ENCODE assay signal across 8 mouse cellular contexts in the genomic region with DNA sequence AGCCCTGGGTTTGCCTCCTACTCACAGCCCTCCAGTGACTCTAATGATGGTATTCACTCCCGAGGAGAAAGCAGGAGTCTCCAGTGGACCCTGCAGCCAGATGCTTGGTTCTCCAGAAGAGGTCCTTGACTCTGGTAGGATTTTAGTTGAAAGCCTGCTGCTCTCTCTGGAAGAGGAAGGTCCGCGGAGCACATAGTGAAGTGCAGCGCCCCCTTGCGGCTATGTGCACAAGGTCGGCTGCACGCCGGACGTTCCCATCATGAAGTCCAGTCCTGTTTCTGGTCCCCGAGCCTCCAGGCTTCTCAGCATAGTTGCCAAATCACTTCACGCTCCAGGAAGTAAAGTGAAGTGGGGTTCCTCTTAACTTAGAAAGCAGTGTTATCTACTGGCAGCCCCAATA.
A peak's percentile ranks its signal among the peaks of the same experiment; 100 is the strongest.
DNase-seq lines count a peak whose midpoint lies in the region; ATAC-seq and TF ChIP-seq lines count a peak whose summit lies in the region.

No protein-coding gene starts in this region.

- H3K36me3 ChIP-seq in kidney, embryonic 14.5 days (ENCODE audit: control insufficient read depth, insufficient read depth, low read length): no peaks in the 10 kb centered on the region
- H3K36me3 ChIP-seq in hindbrain, postnatal 0 days (ENCODE audit: insufficient read depth, low read length): no peaks in the 10 kb centered on the region

- H3K4me2 ChIP-seq in kidney, embryonic 14.5 days (replicated peaks; ENCODE audit: low read depth, low read length): no peak overlapping the region
- no peak overlapping the region for H3K4me2 ChIP-seq in hindbrain, postnatal 0 days (ENCODE audit: low read depth, low read length)

- no peaks in the 10 kb centered on the region for H3K27me3 ChIP-seq in kidney, embryonic 14.5 days (ENCODE audit: control insufficient read depth, insufficient read depth, low read length)
- H3K27me3 ChIP-seq in hindbrain, postnatal 0 days (ENCODE audit: insufficient read depth, low read length): no peaks in the 10 kb centered on the region; the same call in 1 of the 2 replicates

- H3K4me1 ChIP-seq in kidney, embryonic 14.5 days (ENCODE audit: control insufficient read depth, insufficient read depth, low read length): no peaks in the 10 kb centered on the region
- no peaks in the 10 kb centered on the region for H3K4me1 ChIP-seq in hindbrain, postnatal 0 days (ENCODE audit: insufficient read depth, low read length)

- peak; percentile 73 for DNase-seq in kidney, adult 18-20 months
- DNase-seq in adrenal gland, adult (ENCODE audit: inconsistent age in 2 of 2, low spot score in 1 of 2): peak; percentile 69 to 89
- peak; percentile 87 for DNase-seq in embryo, embryonic 10.5 days (ENCODE audit: low spot score)
- peak; percentile 81 for DNase-seq in hindbrain, postnatal 0 days (ENCODE audit: low spot score)
- peak; percentile 75 for DNase-seq in left cerebral cortex, postnatal 4 days
- DNase-seq in ovary, postnatal 10 days (ENCODE audit: low spot score): peak; percentile 48
- DNase-seq in urinary bladder, postnatal 14 days (ENCODE audit: low spot score): peak; percentile 67

- ATAC-seq in kidney, embryonic 14.5 days (ENCODE audit: low FRiP score, low TSS enrichment): no peak; the same call in 1 of the 2 replicates
- ATAC-seq in hindbrain, postnatal 0 days: no peak

- no peak overlapping the region for H3K4me3 ChIP-seq in kidney, embryonic 14.5 days (ENCODE audit: low read length)
- no peak overlapping the region for H3K4me3 ChIP-seq in hindbrain, postnatal 0 days (ENCODE audit: low read length)

- intact Hi-C loops in left cerebral cortex, postnatal 4 days (cut with DNase I): no loop called here

- H3K9me3 ChIP-seq in kidney, embryonic 14.5 days (ENCODE audit: control insufficient read depth, low read length): no peaks in the 10 kb centered on the region
- H3K9me3 ChIP-seq in hindbrain, postnatal 0 days (ENCODE audit: low read length): no peaks in the 10 kb centered on the region

- H3K9ac ChIP-seq in kidney, embryonic 14.5 days (ENCODE audit: low read depth, low read length): no peak overlapping the region
- no peak overlapping the region for H3K9ac ChIP-seq in hindbrain, postnatal 0 days (replicated peaks; ENCODE audit: low read length)

- WGBS in kidney, embryonic 14.5 days: 7% methylated on average over 11 of the region's 11 CpGs
- 14% methylated on average over 11 of the region's 11 CpGs for WGBS in hindbrain, postnatal 0 days

- no peak overlapping the region for H3K27ac ChIP-seq in kidney, embryonic 14.5 days (ENCODE audit: low read depth, low read length)
- H3K27ac ChIP-seq in hindbrain, postnatal 0 days: no peak overlapping the region

- peak; percentile 78 for TF ChIP-seq CTCF in hindbrain, postnatal 0 days (IDR thresholded peaks at IDR 0.05; ENCODE audit: low read depth)
